Mouse (Mus musculus): ENCODE measurements around the gene Mat2a. TPM values are rescaled to one million over a fixed set of nuclear protein-coding genes. Genes with fewer than 3 reads are reported as not detected.

Gene Mat2a
- polyA plus RNA-seq, 1 experiment from 2014 or later, result 341 TPM

DNA sequence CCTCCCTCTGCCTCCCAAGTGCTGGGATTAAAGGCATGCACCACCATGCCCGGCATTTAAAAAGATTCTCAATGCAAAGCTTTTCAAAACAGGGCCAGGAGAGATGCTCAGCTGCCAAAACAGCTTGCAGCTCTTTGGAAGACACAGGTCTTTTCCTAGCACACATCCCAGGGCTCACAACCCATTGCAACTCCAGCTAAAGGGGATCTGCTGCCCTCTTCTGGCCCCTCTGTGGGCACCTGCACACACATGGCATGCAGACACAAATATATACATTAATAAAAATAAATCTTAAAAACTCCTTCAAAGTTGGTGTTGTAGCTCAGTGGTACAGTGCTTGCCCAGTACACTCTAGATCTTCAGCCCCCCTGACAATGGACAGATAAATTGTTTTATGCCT is 29.4 kb downstream of the Mat2a start:
- H3K27me3 ChIP-seq (replicated peaks), result no peaks in the 10 kb centered on the region
- H3K36me3 ChIP-seq, result no peaks in the 10 kb centered on the region
- no peaks in the 10 kb centered on the region for H3K9me3 ChIP-seq (replicated peaks)
- H3K9ac ChIP-seq (replicated peaks), result no peak overlapping the region
- no peak overlapping the region for H3K4me3 ChIP-seq (replicated peaks)
- H3K4me2 ChIP-seq, result no peak overlapping the region
- ATAC-seq (ENCODE audit: low FRiP score), result no peak
- peaks cover 11% of the 10 kb centered on the region for H3K4me1 ChIP-seq
- no peak overlapping the region for H3K27ac ChIP-seq (replicated peaks)
- WGBS, result 38% methylated on average over 1 of the region's 1 CpGs

DNA sequence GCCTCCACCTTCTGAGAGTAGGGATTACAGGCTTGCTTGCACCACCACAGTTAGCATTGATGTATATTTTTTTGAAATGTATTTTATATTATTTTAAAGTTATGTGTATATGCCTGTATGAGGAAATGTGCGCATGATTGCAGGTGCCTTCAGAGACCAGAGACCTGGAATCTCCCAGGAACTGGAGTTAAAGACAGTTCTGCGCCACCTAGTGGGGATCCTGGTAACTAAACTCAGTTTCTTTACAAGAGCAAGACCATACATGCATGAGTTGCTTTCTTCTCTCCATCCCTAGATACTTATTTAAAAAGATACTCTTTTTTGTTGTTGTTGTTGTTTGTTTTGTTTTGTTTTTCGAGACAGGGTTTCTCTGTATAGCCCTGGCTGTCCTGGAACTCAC is 29.8 kb downstream of the Mat2a start:
- no peak overlapping the region for H3K27ac ChIP-seq (replicated peaks)
- no peak for ATAC-seq (ENCODE audit: low FRiP score)
- no peak overlapping the region for H3K9ac ChIP-seq (replicated peaks)
- H3K27me3 ChIP-seq (replicated peaks), result no peaks in the 10 kb centered on the region
- 17% methylated on average over 3 of the region's 3 CpGs for WGBS
- H3K4me1 ChIP-seq, result peaks cover 7% of the 10 kb centered on the region
- no peaks in the 10 kb centered on the region for H3K9me3 ChIP-seq (replicated peaks)
- H3K36me3 ChIP-seq, result no peaks in the 10 kb centered on the region
- no peak overlapping the region for H3K4me3 ChIP-seq (replicated peaks)
- H3K4me2 ChIP-seq, result no peak overlapping the region

DNA sequence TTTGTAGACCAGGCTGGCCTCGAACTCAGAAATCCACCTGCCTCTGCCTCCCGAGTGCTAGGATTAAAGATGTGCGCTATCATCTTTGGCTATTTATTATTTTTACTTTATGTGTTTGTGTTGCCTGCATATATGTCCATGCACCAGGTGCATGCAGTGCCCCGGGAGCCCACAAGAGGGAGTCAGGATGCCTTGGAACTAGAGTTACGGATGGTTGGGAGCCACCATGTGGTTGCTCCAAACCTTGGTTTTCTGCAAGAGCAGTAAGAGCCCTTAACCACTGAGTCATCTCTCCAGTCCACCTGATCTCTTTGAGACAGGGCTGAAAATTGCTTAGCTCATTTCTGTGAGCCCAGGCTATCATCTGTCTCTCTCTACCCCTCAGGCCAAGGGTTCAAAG is 32.2 kb downstream of the Mat2a start:
- H3K9me3 ChIP-seq (replicated peaks), result no peaks in the 10 kb centered on the region
- no peak overlapping the region for H3K4me2 ChIP-seq
- no peaks in the 10 kb centered on the region for H3K36me3 ChIP-seq
- H3K4me1 ChIP-seq, result no peaks in the 10 kb centered on the region
- ATAC-seq (ENCODE audit: low FRiP score), result peak; percentile 59; the same call in 1 of the 2 replicates
- no peaks in the 10 kb centered on the region for H3K27me3 ChIP-seq (replicated peaks)
- no peak overlapping the region for H3K27ac ChIP-seq (replicated peaks)
- WGBS, result 3% methylated on average over 5 of the region's 5 CpGs
- H3K4me3 ChIP-seq (replicated peaks), result no peak overlapping the region
- H3K9ac ChIP-seq (replicated peaks), result no peak overlapping the region

DNA sequence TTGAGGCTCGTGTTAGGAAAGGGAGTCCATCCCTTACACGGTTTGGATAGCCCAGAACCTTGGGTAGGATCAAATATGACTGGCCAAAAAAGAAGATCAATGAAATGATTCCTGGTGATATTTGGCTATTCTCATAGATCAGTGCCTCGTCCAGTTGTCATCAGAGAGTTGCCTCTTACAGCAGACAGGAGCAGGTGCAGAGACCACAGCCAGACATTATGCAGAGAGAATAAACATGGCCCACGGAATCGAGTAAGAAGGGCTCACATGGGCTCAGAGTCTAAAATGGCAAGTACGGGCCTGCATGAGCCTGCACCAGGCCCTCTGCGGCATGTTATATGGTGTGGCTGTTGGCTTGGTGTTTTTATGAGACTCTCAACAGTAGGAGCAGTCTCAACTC is 34.0 kb downstream of the Mat2a start:
- Histone ChIP-seq H3K4me2 (no peak overlapping the region), H3K9me3 (replicated peaks) (no peaks in the 10 kb centered on the region), H3K36me3 (no peaks in the 10 kb centered on the region), H3K27ac (replicated peaks) (no peak overlapping the region), H3K4me3 (replicated peaks) (no peak overlapping the region), H3K4me1 (no peaks in the 10 kb centered on the region), H3K9ac (replicated peaks) (no peak overlapping the region), H3K27me3 (replicated peaks) (no peaks in the 10 kb centered on the region)
- ATAC-seq (ENCODE audit: low FRiP score), result no peak
- 84% methylated on average over 7 of the region's 7 CpGs for WGBS

DNA sequence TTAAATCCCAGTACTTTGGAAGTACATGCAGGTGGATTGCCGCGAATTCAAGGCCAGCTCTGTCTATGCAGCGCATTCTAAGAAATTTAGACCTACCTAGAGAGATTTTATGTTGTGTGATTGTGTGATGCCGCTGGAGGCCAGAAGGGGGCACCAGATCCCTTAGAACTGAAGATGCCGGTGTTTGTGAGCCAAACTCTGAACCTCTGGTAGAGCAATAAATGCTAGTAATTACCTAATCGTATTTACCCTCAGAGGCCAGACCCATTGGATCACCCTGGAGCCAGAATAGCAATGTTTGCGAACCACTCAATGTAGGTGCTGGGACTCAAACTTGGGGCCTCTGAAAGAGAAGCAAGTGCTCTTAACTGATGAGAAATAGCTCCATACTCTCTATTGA is 37.5 kb downstream of the Mat2a start:
- H3K9me3 ChIP-seq (replicated peaks), result no peaks in the 10 kb centered on the region
- H3K36me3 ChIP-seq, result no peaks in the 10 kb centered on the region
- H3K9ac ChIP-seq (replicated peaks), result no peak overlapping the region
- H3K27me3 ChIP-seq (replicated peaks), result no peaks in the 10 kb centered on the region
- H3K4me2 ChIP-seq, result no peak overlapping the region
- H3K4me3 ChIP-seq (replicated peaks), result no peak overlapping the region
- H3K27ac ChIP-seq (replicated peaks), result no peak overlapping the region
- 18% methylated on average over 7 of the region's 7 CpGs for WGBS
- no peaks in the 10 kb centered on the region for H3K4me1 ChIP-seq
- ATAC-seq (ENCODE audit: low FRiP score), result no peak

DNA sequence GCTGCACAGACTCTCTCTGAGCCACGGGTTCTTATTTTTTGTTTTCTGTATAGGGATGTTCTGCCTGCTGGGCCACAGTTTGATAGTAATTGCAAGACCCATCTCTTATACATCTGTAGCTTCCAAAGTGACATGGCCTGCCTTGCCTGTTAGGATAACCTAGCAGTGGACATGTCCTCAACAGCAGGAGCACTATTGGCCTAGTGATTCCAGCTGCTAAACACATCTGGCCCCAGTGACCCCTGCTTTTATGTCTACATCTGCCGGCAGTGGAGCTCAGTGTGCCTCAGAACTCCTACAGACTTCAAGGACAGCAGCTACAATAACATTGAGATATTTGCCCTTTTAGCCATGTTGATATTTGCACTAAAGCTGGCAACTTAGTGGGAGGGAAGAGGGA is 39.4 kb downstream of the Mat2a start:
- WGBS, result 60% methylated on average over 2 of the region's 2 CpGs
- H3K9me3 ChIP-seq (replicated peaks), result no peaks in the 10 kb centered on the region
- no peak for ATAC-seq (ENCODE audit: low FRiP score)

DNA sequence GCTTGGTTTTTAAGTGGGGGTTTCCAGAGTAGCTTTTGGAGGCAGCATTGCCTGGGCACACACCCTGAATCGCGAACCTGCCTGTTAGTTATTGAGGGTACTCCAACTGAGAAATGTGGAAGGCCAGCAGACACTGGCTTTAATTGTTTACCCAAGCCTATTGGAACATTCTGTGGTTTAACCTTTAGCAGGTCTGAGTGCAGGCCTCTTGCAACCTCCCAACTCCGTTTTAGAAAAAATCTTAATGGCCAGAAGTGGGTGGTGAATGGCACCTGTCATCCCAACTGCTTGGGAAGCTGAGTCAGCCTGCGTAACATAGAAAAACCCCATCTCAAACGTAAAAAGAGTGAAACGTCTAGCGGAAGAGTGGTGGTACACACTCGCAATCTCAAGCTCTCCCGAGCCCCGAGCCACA is 42.5 kb downstream of the Mat2a start:
- no peak for ATAC-seq (ENCODE audit: low FRiP score)
- H3K9me3 ChIP-seq (replicated peaks), result no peaks in the 10 kb centered on the region
- 82% methylated on average over 10 of the region's 10 CpGs for WGBS

More for the DNA sequence above, 39.4 kb downstream of the Mat2a start:
- Histone ChIP-seq H3K9ac (replicated peaks) (no peak overlapping the region), H3K4me3 (replicated peaks) (no peak overlapping the region), H3K27me3 (replicated peaks) (no peaks in the 10 kb centered on the region), H3K27ac (replicated peaks) (no peak overlapping the region), H3K4me2 (no peak overlapping the region), H3K36me3 (no peaks in the 10 kb centered on the region), H3K4me1 (no peaks in the 10 kb centered on the region)

DNA sequence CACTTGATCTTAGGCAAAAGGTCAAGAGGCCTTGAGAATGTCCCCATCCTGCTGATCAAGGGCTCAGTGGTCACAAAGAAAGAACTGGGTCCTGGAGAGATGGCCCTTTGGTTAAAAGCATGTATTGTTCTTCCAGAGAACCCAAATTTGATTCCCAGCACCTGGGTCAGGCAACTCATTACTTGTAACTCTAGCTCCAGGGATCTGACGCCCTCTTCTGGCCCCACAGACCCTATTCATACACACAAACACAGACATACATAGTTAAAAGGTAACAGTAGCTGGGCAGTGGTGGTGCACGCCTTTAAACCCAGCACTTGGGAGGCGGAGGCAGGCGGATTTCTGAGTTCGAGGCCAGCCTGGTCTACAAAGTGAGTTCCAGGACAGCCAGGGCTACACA is 47.0 kb downstream of the Mat2a start:
- H3K9ac ChIP-seq (replicated peaks), result no peak overlapping the region
- H3K4me3 ChIP-seq (replicated peaks), result no peak overlapping the region
- no peak for ATAC-seq (ENCODE audit: low FRiP score)
- peaks cover 21% of the 10 kb centered on the region for H3K27me3 ChIP-seq (replicated peaks)
- H3K27ac ChIP-seq (replicated peaks), result no peak overlapping the region
- 90% methylated on average over 5 of the region's 5 CpGs for whole genome bisulfite sequencing
- H3K36me3 ChIP-seq, result no peaks in the 10 kb centered on the region
- no peak overlapping the region for H3K4me2 ChIP-seq
- no peaks in the 10 kb centered on the region for H3K9me3 ChIP-seq (replicated peaks)
- peaks cover 12% of the 10 kb centered on the region for H3K4me1 ChIP-seq

More for the DNA sequence above, 42.5 kb downstream of the Mat2a start:
- Histone ChIP-seq H3K4me1 (no peaks in the 10 kb centered on the region), H3K9ac (replicated peaks) (no peak overlapping the region), H3K27ac (replicated peaks) (no peak overlapping the region), H3K27me3 (replicated peaks) (no peaks in the 10 kb centered on the region), H3K4me3 (replicated peaks) (no peak overlapping the region), H3K36me3 (no peaks in the 10 kb centered on the region), H3K4me2 (no peak overlapping the region)

DNA sequence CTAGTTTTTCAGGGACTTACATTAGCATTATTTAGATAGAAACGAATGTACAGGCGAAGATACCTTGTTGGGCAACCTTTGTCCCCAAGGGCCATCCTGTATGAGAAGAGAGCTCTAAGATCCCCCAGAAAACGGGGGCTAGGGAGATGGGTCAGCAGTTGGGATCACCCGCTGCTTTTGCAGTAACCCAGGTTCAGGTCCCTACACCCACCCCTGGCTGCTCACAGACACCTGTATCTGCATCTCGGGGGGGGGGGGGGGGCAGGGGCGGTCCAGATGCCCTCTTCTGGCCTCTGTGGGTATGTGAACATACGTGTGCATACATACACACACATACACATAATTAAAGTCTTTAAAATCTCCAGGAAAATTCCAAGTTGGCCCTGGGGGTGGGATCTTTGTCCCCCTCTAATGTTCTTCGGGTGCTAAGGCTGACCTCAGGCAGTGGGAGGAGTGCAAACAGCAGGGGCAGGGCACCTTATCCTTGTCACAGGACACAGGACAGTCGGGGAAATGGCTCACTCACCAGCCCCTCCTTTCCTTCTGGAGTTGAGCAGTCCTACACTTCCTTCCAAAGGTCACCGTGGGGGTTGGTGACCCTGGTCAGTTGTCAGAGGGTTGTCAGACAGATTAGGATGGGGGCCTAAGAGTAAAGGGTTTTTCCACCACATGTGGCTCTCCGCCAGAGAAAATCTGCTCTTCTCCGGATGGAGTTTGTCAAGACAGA is 48.4 kb downstream of the Mat2a start:
- WGBS, result 28% methylated on average over 12 of the region's 12 CpGs
- ATAC-seq (ENCODE audit: low FRiP score), result no peak
- Histone ChIP-seq H3K27ac (replicated peaks) (peak overlapping the region; percentile 71; the same call in 1 of the 2 replicates), H3K4me3 (replicated peaks) (peak overlapping the region; percentile 34), H3K9me3 (replicated peaks) (no peaks in the 10 kb centered on the region), H3K27me3 (replicated peaks) (peaks cover 21% of the 10 kb centered on the region), H3K4me2 (peak overlapping the region; percentile 55), H3K36me3 (no peaks in the 10 kb centered on the region), H3K9ac (replicated peaks) (no peak overlapping the region), H3K4me1 (peaks cover 12% of the 10 kb centered on the region)

DNA sequence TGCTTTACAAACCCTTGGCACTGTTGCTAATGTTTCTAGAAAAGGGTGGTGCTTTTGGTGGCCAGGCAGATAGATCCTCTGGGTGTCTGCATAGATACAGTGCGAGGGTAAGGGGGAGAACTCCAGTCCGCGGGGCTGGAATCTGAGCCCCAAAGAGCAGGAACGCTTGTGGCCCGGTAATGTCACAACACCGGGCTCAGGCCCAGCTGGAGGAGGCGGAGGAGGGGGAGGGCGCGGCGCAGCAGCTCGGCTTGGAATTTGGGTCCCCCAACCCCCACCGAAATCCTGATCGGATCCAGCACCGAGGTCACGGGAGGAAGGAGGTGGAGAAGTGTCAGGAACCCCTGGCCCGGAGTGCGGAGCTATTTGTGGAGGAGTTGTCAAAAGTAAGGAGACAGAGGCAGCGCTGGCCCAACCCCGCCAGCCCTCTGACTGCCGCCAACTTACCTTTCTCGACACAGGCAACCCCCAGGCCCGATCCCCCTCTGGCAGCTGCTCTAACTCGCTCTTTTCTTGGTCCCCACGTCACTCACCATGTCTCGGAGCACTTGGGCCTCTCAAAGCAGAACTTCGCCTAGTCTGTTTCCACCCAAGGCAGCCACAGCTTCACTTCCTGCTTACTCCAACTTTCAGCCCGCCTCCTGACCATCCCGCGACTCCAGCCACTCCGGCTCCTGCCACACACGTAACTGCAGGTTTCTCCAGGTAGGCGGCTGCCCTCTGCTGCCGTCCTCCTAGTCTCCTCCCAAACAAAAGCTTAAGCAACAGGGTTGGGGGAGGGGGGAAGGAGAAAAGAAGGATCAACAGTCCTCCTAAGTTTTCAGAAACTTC is 49.2 kb downstream of the Mat2a start, which contains the start of gene Vamp8:
Gene Vamp8 (minus strand): TSS at position 763 of the 831 bp plus-strand sequence.
- H3K36me3 ChIP-seq, result no peaks in the 10 kb centered on the region
- WGBS, result 4% methylated on average over 33 of the region's 33 CpGs
- H3K4me1 ChIP-seq, result peaks cover 12% of the 10 kb centered on the region
- H3K27ac ChIP-seq (replicated peaks), result peak within 1 kb of the TSS; percentile 71
- H3K4me2 ChIP-seq, result peak within 1 kb of the TSS; percentile 55
- H3K4me3 ChIP-seq (replicated peaks), result peak within 1 kb of the TSS; percentile 34
- peaks cover 21% of the 10 kb centered on the region for H3K27me3 ChIP-seq (replicated peaks)
- H3K9ac ChIP-seq (replicated peaks), result peak within 1 kb of the TSS; percentile 34
- H3K9me3 ChIP-seq (replicated peaks), result no peaks in the 10 kb centered on the region
- ATAC-seq (ENCODE audit: low FRiP score), result no peak

DNA sequence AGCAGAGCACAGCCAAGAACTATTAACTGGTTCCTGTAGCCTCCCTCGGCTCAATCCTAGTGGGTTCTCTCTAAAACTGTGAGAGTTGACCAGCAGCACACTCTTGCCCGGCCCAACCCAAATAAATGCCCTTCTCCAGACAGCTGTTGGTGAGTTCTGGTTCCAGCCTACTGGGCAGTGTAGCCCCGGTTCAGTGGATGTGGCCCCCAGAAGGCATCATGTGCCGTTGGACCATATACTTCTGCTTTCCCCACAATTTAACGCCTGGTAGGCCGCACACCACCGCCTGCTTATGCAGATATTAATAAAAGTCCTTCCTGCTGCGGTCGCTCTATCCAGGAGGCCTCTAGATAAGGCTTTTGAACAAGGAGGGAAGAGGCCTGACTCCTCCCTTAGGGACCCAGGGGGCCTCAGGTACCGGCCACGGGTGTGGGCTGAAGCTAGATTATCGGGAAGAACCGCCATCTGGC is 49.9 kb downstream of the Mat2a start:
- H3K9me3 ChIP-seq (replicated peaks), result no peaks in the 10 kb centered on the region
- WGBS, result 40% methylated on average over 13 of the region's 13 CpGs
- H3K4me2 ChIP-seq, result peak overlapping the region; percentile 55
- peaks cover 12% of the 10 kb centered on the region for H3K4me1 ChIP-seq
- peak overlapping the region; percentile 34 for H3K4me3 ChIP-seq (replicated peaks)
- H3K27me3 ChIP-seq (replicated peaks), result peaks cover 21% of the 10 kb centered on the region
- H3K27ac ChIP-seq (replicated peaks), result peak overlapping the region; percentile 71
- H3K36me3 ChIP-seq, result no peaks in the 10 kb centered on the region
- no peak for ATAC-seq (ENCODE audit: low FRiP score)
- peak overlapping the region; percentile 34 for H3K9ac ChIP-seq (replicated peaks)
